In the genomic region with DNA sequence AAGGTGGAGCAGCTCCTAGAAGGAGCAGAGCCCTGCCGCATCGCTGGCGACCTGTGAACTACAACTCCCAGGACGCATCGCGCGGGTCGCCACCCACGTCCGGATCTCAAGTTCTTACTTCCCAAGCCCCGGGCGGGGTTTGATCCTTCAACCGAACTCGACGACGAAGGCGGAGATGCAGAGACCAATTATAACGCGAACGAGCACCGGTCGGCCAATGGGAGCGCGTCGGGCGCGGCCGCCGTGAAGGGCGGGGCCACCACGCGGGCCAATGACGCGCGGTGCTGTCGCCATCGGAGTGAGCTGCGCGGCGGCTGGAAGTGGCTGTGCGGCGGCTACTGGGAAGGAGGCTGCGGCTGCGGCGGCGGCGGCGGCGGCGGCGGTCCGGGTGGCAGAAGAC, we compare ENCODE assay signal across 8 mouse cellular contexts. TPM values are rescaled to one million over a fixed set of nuclear protein-coding genes. Genes with fewer than 3 reads are reported as not detected.
DNase-seq lines count a peak whose midpoint lies in the region; ATAC-seq and TF ChIP-seq lines count a peak whose summit lies in the region.

A gene (plus strand): TSS at position 284 of the 400 bp plus-strand sequence.

- WGBS in cerebellum, adult 2 months, result under 1% methylated on average over 47 of the region's 52 CpGs
- 0% methylated on average over 42 of the region's 52 CpGs for WGBS in forebrain, postnatal 0 days
- 1% methylated on average over 38 of the region's 52 CpGs for WGBS in lung, embryonic 15.5 days

- peak within 1 kb of the TSS; percentile 58 for H3K9ac ChIP-seq in MEL (ENCODE audit: control insufficient read depth, low read depth, low read length, poor library complexity, severe bottlenecking)
- H3K9ac ChIP-seq in forebrain, postnatal 0 days, result peak within 1 kb of the TSS; percentile 77
- H3K9ac ChIP-seq in lung, embryonic 15.5 days, result peak within 1 kb of the TSS; percentile 77

- H3K27ac ChIP-seq in MEL (ENCODE audit: control insufficient read depth, low read depth, low read length), result no peak within 1 kb of the TSS
- H3K27ac ChIP-seq in cerebellum, adult 2 months (ENCODE audit: insufficient read depth, low read length), result peak within 1 kb of the TSS; percentile 41; the same call in 1 of the 2 replicates
- H3K27ac ChIP-seq in forebrain, postnatal 0 days (ENCODE audit: low read depth, low read length), result peak within 1 kb of the TSS; percentile 90
- H3K27ac ChIP-seq in lung, embryonic 15.5 days, result peak within 1 kb of the TSS; percentile 77

- peak; percentile 57 to 63; a peak in 3 of 4 replicates for TF ChIP-seq POLR2A in MEL (IDR thresholded peaks at IDR 0.05; ENCODE audit: control insufficient read depth in 1 of 2, insufficient read depth in 1 of 2, low read depth in 1 of 2, low read length in 2 of 2, poor library complexity in 1 of 2)
- peak; percentile 59 for TF ChIP-seq POLR2A in cerebellum, adult 2 months (IDR thresholded peaks at IDR 0.05; ENCODE audit: borderline replicate concordance, insufficient read depth, low read length)

- H3K4me3 ChIP-seq in MEL (ENCODE audit: control insufficient read depth in 1 of 2, insufficient read depth in 1 of 2, low read depth in 2 of 2, low read length in 2 of 2), result peak within 1 kb of the TSS; percentile 61 to 90
- peak within 1 kb of the TSS; percentile 90 for H3K4me3 ChIP-seq in cerebellum, adult 2 months (replicated peaks; ENCODE audit: insufficient read depth, low read depth, low read length)
- H3K4me3 ChIP-seq in forebrain, postnatal 0 days (ENCODE audit: low read depth, low read length), result peak within 1 kb of the TSS; percentile 75
- H3K4me3 ChIP-seq in lung, embryonic 15.5 days, result peak within 1 kb of the TSS; percentile 93

- H3K79me2 ChIP-seq in MEL (ENCODE audit: control insufficient read depth, insufficient read depth, low read length, poor library complexity), result peaks cover 23% of the 10 kb centered on the region

- TF ChIP-seq EP300 in MEL (IDR thresholded peaks at IDR 0.05; ENCODE audit: low read depth in 1 of 2, low read length in 2 of 2), result no peak

- TF ChIP-seq RAD21 in MEL (IDR thresholded peaks at IDR 0.05; ENCODE audit: low read depth, low read length), result no peak

- no peaks in the 10 kb centered on the region for H3K27me3 ChIP-seq in MEL (ENCODE audit: control insufficient read depth in 1 of 2, insufficient read depth in 2 of 2, low read length in 2 of 2)
- no peaks in the 10 kb centered on the region for H3K27me3 ChIP-seq in cerebellum, adult 2 months (ENCODE audit: control insufficient read depth, insufficient read depth, low read length)
- no peaks in the 10 kb centered on the region for H3K27me3 ChIP-seq in forebrain, postnatal 0 days (ENCODE audit: insufficient read depth, low read length)
- no peaks in the 10 kb centered on the region for H3K27me3 ChIP-seq in lung, embryonic 15.5 days

- H3K36me3 ChIP-seq in MEL (ENCODE audit: control insufficient read depth in 1 of 2, insufficient read depth in 2 of 2, low read length in 2 of 2), result peaks cover 0 to 11% of the 10 kb centered on the region in 2 experiments; a peak in 1 of 4 replicates
- H3K36me3 ChIP-seq in forebrain, postnatal 0 days (ENCODE audit: insufficient read depth), result peaks cover 26% of the 10 kb centered on the region
- peaks cover 14% of the 10 kb centered on the region; the same call in 1 of the 2 replicates for H3K36me3 ChIP-seq in lung, embryonic 15.5 days

- H3K4me1 ChIP-seq in MEL (ENCODE audit: control insufficient read depth in 1 of 2, insufficient read depth in 2 of 2, low read length in 2 of 2), result peaks cover 0 to 21% of the 10 kb centered on the region in 2 experiments; a peak in 2 of 4 replicates
- peaks cover 17% of the 10 kb centered on the region for H3K4me1 ChIP-seq in cerebellum, adult 2 months (ENCODE audit: control insufficient read depth, insufficient read depth, low read length)
- peaks cover 18% of the 10 kb centered on the region for H3K4me1 ChIP-seq in forebrain, postnatal 0 days (ENCODE audit: insufficient read depth)
- peaks cover 33% of the 10 kb centered on the region for H3K4me1 ChIP-seq in lung, embryonic 15.5 days

- ATAC-seq in forebrain, postnatal 0 days, result peak; percentile 92
- peak; percentile 89 for ATAC-seq in lung, embryonic 15.5 days (ENCODE audit: borderline replicate concordance, extremely low read depth, low FRiP score, low TSS enrichment)

- H3K4me2 ChIP-seq in forebrain, postnatal 0 days (ENCODE audit: low read depth), result peak within 1 kb of the TSS; percentile 86
- H3K4me2 ChIP-seq in lung, embryonic 15.5 days, result peak within 1 kb of the TSS; percentile 92

- DNase-seq in MEL (ENCODE audit: low read depth, low spot score), result peak; percentile 99
- DNase-seq in cerebellum, adult 2 months, result peak; percentile 97 to 99
- peak; percentile 99 for DNase-seq in forebrain, postnatal 0 days
- DNase-seq in heart, postnatal 4 days, result peak; percentile 97
- DNase-seq in layer of hippocampus, adult 8-10 months (ENCODE audit: low spot score in 2 of 2), result peak; percentile 99
- peak; percentile 97 for DNase-seq in ovary, adult 18-20 months (ENCODE audit: low spot score)
- peak; percentile 99 for DNase-seq in thymus, postnatal 0 days (ENCODE audit: low spot score)

- no peak for TF ChIP-seq CTCF in MEL (IDR thresholded peaks at IDR 0.05 in 2 of 3, conservative IDR thresholded peaks at IDR 0.05 in 1 of 3; ENCODE audit: control insufficient read depth in 1 of 3, insufficient read depth in 1 of 3, low read depth in 2 of 3, low read length in 3 of 3, poor library complexity in 1 of 3, severe bottlenecking in 1 of 3)
- no peak for TF ChIP-seq CTCF in cerebellum, adult 2 months (IDR thresholded peaks at IDR 0.05; ENCODE audit: borderline replicate concordance, insufficient read depth, low read depth, low read length)
- TF ChIP-seq CTCF in forebrain, postnatal 0 days (IDR thresholded peaks at IDR 0.05; ENCODE audit: low read depth), result no peak

- H3K9me3 ChIP-seq in MEL (replicated peaks; ENCODE audit: insufficient read depth, low read length), result no peaks in the 10 kb centered on the region
- no peaks in the 10 kb centered on the region for H3K9me3 ChIP-seq in forebrain, postnatal 0 days (ENCODE audit: low read length)
- H3K9me3 ChIP-seq in lung, embryonic 15.5 days, result no peaks in the 10 kb centered on the region

TF ChIP-seq in MEL, 35 proteins besides CTCF, POLR2A, EP300 and RAD21:
- TF ChIP-seq MYB (IDR thresholded peaks at IDR 0.05; ENCODE audit: low read depth, low read length) (no peak), ZNF384 (IDR thresholded peaks at IDR 0.05; ENCODE audit: low read depth, low read length) (no peak), MXI1 (IDR thresholded peaks at IDR 0.05; ENCODE audit: low read depth, low read length) (0 out of 2 replicates have a peak, but pooled peaks have one; percentile 21), BHLHE40 (IDR thresholded peaks at IDR 0.05; ENCODE audit: borderline replicate concordance, low read depth, low read length) (no peak), TAL1 (IDR thresholded peaks at IDR 0.05; ENCODE audit: low read length) (no peak), ZMIZ1 (IDR thresholded peaks at IDR 0.05; ENCODE audit: low read depth, low read length) (no peak), KAT2A (conservative IDR thresholded peaks at IDR 0.05; ENCODE audit: low read depth, low read length) (peak; percentile 90), MYC (IDR thresholded peaks at IDR 0.05; ENCODE audit: low read depth, low read length) (no peak), HCFC1 (IDR thresholded peaks at IDR 0.05; ENCODE audit: low read depth, low read length) (peak; percentile 97), UBTF (IDR thresholded peaks at IDR 0.05; ENCODE audit: borderline replicate concordance, insufficient read depth, low read depth, low read length) (no peak), ELF1 (IDR thresholded peaks at IDR 0.05; ENCODE audit: low read depth, low read length) (peak; percentile 86), RCOR1 (IDR thresholded peaks at IDR 0.05; ENCODE audit: low read depth, low read length) (no peak), CHD1 (IDR thresholded peaks at IDR 0.05; ENCODE audit: low read depth, low read length) (no peak), POLR2AphosphoS2 (IDR thresholded peaks at IDR 0.05; ENCODE audit: low read length) (no peak; the same call in 1 of the 2 replicates), TBP (IDR thresholded peaks at IDR 0.05; ENCODE audit: low read depth, low read length) (0 out of 2 replicates have a peak, but pooled peaks have one; percentile 38), NRF1 (IDR thresholded peaks at IDR 0.05; ENCODE audit: insufficient read depth, low read depth, low read length, poor library complexity, severe bottlenecking) (peak; percentile 46; the same call in 1 of the 2 replicates), NELFE (IDR thresholded peaks at IDR 0.05; ENCODE audit: low read depth, low read length) (peak; percentile 58)

RNA-seq across cellular contexts. Expression of the gene that starts here (rescaled TPM):
- 49.7 and 59.6 TPM in 2 replicates for total RNA-seq in MEL (2012; rRNA removed)
- 100 to 1,000 TPM in 1 of 2 experiments, not detected in 1; 110 TPM for polyA plus RNA-seq in MEL (2012; ENCODE audit: insufficient read depth in 1 of 2, insufficient read length in 2 of 2, low read depth in 1 of 2, low replicate concordance in 2 of 2, missing spikeins in 1 of 2)
- 119 and 121 TPM in 2 replicates for polyA plus RNA-seq in cerebellum, adult 2 months (2012; rRNA removed)
- 179 and 184 TPM in 2 replicates for total RNA-seq in forebrain, postnatal 0 days (2014; rRNA removed)
- polyA plus RNA-seq in forebrain, postnatal 0 days (2015; fragmentation: Nextera tagmentation; extraction: Ambion mirVana), result 274 and 283 TPM in 2 replicates
- 10 to 100 TPM; 42.0 to 46.2 TPM for total RNA-seq in heart, postnatal 4 days (2021)
- total RNA-seq in layer of hippocampus, adult 8-10 months (2022), result 10 to 100 TPM; 74.9 to 82.2 (median 79.0) TPM
- polyA plus RNA-seq in lung, embryonic 15.5 days (2015; fragmentation: Nextera tagmentation; extraction: Ambion mirVana), result 104 TPM in 2 replicates
- 154 and 157 TPM in 2 replicates for polyA plus RNA-seq in thymus, postnatal 0 days (2015; fragmentation: Nextera tagmentation; extraction: Ambion mirVana)
